Mouse (Mus musculus): ENCODE results near the gene Wnt7b.

Gene Wnt7b

DNA sequence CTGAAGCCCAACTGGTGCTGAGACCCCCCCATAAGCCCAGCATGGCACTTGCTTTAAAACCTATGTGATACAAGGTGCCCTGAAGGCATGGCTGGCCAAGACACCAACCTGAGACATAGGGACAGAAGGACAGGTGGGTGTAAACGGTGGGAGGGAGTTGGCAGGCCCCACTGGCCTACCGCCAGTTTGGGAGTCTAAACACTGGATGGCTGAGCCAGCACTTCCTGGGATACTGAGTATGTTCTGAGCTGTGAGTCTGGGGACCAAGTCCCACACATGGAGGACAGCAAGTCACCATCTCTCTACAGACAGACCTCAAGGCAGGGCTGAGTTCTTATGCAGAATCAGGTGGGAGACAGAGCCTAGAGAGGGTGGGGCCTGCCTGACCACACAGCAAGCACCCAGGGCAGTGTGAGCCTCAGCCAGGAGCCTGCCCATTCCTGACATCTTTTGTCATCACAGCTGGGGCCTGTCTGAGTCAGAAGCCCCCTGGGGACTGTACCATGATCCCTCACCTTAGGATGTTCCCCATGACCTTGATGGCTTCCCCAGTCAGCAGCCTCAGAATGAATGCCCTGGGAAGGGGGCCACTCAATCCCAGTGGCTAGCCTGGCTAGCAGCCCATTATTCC is 13.0 kb downstream of the Wnt7b start:
- no peak for DNase-seq

DNA sequence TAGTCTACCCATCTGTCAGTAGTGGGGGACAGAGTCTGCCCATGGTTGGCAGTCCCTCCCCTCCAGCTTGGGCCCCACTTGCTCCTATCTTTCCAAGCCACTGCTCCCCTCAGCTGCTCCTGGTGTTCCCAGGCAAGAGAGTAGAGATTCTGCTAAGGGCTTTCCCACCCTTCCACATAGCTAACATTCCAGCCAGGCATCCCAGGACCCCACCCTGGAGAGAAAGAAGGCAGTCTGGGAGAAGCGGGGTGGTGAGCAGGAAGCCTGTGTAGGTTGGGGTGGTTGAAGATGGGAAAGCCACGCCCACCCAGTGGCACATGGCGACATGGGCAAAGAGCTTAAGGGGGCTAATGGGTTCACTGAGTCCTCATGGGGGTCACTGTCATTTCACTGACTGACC is 13.9 kb downstream of the Wnt7b start:
- DNase-seq = no peak

DNA sequence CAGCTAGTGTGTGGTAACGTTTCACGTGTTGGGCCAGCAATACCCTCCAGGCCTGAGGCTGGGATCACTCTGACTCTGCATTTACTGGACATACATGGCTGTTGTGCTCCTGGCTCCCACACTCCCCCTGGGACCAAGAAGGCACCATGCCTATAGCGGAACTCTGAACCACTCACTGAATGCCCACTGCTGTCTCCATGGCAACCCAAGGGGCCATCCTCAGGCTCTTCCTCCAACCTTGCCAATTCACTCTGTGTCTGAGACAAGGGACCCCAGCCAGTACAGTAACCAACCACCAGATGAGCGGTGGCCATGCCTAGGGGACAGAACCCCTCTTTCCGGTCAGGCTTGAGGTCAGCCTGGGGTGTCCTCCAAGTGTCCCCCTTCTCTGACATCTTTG is 17.3 kb downstream of the Wnt7b start:
- DNase-seq = no peak

DNA sequence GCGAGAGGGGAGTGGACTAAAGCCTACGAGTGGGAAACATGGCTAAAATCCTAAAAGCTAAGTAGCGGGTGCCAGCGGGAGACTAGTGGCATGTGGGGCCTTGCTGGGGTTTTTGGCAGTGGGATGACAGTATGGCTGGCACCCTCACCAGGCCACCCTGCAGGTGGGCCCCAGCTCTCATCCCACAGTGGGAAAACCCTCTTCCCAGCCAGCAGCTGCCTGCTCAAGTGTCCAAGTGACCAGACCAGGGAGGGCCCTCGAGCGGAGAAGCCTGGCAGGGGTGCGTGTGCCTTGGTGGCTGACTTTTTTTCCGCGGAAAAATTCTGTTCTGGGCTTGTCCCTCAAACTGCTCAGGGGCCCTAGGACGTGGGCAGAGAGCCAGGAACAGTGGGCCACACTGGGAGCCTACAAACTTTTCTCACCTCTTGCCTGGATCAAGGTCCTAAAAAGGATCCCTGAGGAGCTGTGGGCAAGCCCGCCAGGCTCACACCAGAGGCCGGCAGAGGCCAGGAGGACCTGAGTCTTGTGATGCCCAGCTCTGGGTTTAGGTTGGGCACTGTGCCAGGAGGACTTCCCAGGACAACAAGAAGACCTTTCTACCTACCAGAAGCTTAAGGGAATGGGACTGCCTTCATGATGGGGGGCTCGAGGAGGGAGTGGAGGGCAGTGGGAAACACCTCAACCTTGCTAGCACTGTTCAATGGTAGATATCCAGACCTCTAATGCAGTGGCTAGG is 18.1 kb downstream of the Wnt7b start:
- no peak for DNase-seq

DNA sequence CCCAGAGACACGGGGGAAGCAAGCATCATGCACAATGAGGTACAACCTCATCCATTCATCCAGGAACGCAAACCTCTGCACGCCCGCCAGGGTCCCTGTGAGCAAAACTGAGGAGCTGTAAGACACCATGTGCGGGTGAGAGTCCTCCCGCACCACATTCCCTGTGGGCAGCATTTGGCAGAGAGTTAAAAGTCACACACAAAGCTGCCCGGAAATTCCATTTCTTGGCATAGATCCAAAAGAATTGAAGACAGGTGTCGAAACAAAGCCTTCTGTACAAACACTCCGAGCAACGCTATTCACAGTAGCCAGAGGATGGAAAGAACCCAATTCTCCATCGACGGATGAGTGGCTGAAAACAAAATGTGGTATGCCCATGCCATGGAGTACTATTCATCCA is 20.3 kb downstream of the Wnt7b start:
- DNase-seq = no peak

DNA sequence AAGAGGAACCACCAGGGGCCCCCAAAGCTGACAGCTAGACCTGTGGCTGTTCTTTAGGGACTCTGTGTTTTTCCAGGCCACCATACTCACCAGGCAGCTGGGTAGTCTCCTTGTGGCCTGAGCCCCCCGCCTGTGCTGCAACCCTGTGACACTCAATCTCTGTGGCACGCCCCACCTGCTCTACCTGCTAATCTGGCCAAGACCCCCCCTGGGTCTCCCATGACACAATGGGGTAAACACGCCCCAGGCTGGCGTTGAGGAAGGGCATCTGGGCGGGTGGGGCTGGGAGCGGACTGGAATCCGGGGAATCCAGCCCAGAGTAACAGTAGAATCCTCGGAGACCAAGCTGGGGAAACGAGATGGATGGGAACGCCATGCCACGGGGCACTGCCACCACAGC is 21.4 kb downstream of the Wnt7b start:
- DNase-seq = no peak

DNA sequence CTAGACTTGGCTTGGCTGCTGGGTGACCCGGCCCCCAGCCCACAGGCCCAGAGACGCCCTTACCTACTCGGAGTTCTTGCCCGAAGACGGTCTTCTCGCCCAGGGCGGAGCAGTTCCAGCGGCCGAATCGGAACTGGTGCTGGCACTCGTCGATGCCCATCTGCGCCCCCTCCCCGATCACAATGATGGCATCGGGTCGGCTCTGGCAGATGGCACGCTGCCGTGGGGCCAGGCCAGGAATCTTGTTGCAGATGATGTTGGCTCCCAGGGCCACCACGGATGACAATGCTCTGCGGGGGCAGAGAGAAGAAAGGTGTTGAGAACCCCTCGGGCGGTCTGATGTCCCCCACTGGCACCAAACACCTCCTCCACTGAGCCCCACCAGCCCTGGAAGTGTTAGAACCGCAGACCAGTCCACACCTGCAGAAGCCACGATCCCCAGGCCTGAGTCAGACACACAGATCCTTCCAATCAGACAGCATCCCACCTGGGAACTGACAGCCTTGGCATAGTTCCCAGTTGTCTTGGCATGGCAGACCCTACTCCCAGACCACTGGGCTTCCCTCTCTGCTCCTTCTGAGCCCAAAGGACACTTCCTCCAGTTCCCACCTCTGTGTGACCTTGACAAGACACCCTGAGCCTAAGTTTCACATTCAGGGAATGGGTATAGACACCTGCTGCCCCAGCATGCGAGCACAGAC is 23.3 kb downstream of the Wnt7b start:
- no peak for DNase-seq

DNA sequence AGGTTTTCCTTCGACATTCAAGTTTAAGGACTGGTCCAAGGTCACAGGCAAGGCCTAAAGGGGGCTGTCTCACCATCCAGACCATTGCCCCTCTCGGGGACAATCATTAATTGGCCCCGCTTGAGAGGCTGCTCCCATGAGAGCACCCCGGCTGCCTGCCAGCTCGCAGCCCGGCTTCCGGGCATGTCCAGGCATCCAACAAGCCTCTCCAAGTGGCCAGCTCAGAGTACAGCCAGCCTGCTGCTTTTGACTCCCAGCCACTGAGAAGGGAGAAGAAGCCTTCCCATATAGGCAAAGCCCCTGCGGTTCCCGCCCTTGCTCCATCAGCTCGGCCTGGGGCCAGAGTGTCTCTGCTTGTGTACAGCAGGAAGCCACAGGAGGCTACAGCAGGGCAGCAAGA is 26.5 kb downstream of the Wnt7b start:
- DNase-seq = no peak

DNA sequence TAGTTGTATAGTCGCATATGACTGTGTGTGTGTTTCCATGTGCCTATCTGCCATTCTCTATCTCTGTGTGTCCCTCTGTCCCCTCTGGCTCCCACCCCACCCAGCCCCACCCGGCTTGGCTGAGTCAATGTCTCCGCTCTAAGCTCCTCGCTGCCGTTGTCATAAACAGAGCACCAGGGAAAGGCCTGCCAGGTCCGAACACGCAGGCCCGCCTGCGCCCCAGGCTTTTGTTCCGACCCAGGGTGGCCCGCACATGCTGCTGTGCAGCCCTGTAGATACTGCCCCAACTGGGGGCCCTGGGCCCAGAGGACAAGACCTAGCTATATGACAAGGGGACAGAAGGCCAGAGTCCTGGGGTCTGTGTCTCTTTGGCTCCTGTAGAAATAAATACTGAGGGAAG is 28.9 kb downstream of the Wnt7b start:
- no peak for DNase-seq

DNA sequence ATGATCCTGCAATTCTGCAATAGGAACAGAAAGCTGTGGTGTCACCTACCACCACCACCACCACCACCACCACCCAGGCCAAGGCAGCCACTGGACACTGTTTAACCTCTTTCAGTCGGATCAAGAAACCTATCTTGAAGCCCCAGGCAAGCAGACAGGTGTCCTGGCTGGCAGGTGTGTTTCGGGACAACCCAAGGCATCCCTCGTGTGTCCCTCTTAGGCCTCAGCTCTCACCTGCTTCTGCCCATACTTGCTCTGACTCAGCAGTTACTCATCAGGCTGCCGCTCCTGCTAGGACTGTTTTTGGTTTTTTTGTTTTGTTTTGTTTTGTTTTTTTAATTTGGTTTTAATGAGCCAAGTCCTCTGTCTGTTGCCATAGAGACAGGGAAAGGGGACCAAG is 35.8 kb downstream of the Wnt7b start:
- no peak for DNase-seq

DNA sequence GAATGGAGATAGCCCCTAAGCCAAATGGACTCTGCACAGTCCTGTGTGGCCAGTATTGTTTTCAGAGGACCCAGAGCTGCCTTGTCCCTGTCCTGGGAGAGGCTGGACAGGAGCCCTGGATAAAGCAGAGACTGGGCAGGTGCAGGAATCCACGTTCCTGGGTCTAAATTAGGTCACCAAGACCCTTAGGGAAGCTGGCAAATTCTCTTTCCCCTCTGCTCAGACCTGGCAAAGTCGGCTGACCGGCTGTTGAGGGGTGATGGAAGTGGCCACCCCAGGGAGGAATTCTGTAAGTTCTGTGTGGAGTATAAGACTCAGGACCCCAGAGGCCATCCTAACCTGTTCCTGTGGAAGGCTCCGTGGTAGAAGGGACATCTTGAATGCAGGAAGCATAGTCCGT is 36.9 kb downstream of the Wnt7b start:
- DNase-seq = no peak

DNA sequence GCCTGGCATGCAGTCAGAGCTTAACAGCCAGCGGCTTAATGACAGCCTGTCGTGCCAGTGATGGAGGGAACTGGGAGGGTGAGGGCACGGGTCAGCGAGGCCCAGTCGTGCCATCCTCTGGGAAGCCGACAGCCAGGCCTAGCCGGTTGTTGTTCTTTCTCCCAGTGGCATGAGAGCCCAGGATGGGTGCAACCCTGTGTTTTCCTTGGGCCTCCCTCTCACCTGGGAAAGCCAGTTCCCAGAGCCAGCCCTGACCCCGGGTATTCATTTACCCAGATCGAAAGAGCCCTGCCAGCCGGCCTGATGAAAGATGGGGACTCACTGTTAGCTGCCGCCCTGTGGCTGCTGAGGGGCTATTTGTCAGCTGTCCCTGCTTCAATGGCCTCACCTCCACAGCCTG is 44.1 kb downstream of the Wnt7b start:
- DNase-seq = no peak

DNA sequence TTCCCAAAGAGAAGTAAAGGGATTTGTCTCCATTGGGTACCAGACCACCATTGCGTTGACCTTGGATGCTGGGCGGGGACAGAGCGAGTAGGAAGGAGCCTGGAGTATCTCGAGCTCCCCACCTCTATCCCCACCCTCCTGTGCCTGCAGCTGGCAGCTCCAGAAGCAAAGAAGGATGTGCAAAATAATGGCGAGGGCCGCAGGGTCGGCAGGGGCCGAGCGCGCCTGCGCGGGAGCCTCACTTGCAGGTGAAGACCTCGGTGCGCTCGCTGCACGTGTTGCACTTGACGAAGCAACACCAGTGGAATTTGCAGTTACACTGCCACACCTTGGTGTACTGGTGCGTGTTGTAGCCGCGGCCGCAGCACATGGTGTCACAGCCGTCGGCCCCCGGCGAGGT is 45.1 kb downstream of the Wnt7b start:
- no peak for DNase-seq

DNA sequence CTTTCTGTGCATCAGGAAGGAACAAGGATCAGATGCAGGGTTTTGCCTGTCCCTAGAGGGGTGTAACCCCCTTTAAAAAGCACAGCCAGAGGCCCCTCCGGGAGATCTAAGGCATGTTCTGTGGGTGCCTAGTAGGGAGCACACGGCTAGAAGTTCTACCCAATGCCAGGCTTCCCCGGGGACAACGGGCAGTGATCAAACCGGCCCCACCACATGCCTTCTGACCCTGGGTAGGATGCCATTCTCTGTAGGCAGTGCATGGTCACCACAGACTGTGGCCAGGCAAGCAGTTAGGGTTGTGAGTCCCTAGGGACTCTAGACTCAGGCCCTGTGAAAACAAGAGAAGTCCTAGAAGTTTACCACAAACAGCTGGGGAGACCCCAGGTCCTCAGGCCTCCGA is 47.6 kb downstream of the Wnt7b start:
- DNase-seq = no peak

DNA sequence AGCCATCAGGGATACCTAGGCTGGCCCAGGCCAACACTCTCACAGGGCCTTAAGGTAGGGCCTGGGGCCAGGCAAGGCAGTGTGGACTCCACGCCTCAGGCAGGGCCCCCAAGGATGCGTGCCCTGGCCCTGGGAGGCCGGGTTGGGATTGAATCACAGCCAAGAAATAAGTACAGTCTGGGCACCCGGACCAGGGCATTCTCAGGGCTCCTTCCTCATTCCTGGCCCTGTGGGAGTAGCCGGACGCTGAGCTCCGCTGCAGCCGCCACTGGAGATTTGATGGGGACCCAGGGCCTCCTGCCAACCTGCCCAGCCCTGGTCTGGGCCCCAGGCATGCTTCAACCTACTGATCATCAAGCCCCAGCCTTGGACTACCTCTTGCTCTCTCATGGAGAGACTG is 48.1 kb downstream of the Wnt7b start:
- no peak for DNase-seq

DNA sequence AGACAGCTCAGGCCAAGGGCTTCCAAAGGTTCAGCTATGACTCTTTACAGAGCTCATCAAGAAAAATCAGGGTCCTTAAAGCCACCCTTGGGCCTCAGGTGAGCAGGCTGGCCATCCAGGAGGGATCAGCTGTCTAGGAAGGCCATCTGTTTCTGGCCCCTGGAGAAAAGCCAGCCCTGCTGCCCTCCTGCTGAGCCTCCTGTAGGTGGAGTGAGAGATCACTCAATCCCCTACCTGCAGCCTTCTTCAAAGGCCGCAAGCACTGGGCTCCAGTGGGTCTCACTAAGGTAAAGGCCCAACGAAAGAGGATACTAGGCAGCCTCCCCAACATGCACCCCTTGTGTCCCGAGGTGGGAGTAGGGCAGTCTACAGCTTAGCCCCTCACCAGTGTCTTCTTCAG is 50.2 kb downstream of the Wnt7b start:
- no peak for DNase-seq

DNA sequence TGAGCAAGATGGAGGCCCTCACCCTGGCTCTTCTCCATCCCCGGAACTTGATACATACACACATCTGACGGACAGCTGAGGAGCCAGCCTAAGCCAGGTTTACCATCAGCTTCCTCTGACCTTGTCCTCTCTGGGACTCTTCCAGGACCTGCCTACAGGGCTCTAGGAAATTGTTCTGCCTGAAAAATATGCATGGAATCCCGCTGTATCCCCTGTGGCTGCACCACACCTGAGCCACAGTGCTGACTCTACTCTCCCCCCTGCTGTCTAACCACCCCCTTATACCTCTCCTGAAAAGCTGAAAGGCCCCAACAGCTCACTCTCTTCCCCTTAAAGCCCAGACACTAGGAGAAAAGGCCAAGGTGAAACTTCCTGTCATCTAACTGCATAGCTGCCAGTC is 52.4 kb downstream of the Wnt7b start:
- DNase-seq = no peak

DNA sequence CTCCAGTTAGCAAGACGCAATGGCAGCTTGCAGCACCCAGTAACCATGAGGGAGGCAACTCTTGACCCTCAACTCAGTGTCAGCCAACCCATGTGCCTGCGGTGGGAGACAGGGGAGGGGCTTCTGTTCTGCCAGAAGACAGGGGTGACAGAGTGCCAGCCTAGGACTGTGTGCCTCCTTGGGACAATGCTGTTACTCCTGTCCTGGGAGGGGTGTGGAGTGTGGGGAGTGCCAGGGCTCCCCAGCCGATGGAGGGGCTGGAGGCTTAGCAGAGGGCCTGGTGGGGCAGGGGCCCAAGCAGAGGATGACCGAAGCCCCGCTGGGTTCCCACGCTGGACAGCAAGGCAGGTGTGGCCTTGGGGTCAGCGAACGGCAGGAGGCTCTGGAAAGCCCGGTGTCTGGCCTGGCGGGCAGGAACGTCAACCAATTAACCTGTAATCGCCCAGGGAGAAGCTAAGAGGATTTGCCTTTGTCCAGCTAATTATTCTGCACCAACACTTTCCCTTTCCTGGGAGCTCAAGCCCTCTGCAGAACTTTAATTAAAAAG is 57.8 kb downstream of the Wnt7b start:
- DNase-seq = no peak

DNA sequence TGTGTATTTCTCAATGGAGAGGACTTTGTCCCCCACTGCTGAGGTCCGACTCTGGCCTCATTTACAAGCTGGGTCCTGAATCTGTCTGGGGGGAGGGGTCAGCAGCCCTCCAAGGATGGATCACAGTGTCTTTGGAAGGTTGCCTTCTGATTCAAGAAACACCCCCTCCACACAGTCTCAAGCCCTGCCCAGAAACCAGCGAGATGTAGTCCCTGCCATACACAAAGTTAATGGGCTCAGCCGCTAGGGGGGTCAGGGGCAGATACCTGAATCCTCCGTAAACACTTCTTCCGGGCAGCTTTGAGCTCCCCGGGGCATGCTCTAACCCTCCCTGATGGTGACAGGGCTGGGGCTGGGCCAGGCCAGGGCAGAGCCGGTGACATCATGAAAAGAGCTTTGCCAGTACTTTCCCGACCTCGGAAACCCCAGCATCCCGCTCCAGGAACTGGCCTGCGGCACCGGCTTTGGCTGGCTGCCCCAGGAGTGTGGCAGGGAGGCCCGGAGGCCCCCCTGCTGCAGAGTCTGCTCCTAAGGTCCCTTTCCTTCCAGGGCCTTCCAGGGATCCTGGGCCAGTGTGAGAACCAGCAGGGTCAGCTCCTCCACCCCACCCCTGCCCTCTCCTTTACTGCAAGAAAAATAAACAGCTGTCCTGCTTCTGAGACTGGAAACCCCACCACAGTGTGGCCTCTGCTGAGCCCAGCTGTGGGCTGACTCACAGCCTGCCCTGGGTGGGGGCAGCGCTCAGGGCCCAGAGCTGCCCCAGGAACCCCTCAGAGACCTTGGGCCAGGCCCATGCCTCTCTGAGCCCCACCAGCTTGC is 58.9 kb downstream of the Wnt7b start:
- DNase-seq = peak; percentile 16

DNA sequence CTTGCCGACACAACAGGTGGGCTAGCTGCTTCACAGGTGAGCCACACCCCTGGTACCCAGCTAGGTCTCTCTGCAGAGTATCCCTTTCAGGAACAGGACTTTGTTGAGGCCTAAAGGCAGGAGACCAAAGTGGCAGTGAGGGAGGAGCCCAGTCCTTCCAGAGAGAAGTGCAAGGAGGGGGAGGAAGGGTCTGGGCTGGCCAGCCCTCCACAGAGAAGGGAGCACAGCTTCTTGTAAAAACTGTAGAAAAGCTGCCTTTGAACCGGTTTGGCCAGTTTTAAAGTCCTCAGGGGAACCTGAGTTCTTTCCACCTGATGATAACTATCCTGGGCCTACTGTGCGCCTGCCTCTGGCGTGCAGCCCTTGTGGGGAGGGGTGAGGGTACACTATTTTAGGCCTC is 62.8 kb downstream of the Wnt7b start:
- no peak for DNase-seq

DNA sequence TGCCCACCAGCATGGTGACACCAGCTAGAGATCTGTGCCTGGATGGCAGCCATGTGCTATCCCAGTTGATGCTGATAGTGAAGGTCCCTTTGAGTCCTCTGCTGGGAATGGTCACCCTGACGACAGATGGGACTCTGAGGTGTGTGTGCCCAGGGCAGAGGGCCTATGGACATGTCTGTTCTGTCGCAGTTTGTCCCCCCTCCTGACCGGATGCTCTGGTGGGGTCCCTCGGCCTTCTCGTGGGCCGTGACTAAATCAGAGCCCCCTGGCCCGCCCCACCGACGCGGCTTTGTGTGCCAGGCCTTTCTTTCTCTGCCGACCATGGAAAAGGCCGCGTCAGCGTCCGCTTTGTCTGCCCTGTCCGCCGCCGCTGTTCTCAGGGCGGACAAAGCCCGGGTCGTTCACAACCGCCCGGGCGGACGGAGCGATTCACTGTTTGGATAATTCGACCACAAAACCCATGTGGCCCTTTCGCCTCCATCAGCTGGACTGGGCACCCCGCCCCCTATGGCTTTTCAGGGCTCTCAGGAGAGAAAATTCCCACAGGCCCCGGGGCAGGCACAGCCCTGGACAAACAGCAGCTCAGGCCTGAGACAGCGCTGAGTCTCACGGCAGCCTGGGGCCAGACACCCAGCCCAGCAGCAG is 74.8 kb downstream of the Wnt7b start:
- no peak for DNase-seq

DNA sequence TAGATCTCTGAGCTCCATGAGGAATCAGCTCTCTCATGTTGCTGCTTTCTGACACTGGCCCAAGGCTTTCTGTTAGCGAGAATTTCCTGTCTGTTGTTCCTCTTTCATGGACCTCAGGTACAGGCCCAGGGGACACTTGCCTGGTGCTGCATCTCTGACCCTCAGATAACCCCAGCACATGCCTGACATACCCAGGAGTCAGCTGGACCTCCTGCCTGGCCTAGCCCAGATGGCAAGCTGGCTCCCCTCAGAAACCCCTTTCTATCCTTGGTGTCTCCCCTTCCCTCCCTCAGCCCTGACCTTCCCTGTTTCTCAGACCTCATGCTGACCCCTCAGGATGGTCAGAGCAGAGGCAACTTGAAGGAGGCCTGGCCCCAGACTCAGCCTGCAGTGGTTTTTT is 75.6 kb downstream of the Wnt7b start:
- DNase-seq = no peak
